ENCODE assay signal across 9 mouse cellular contexts in genomic region chr16:74132833-74133232, GRCm38 (mm10).
DNase-seq lines count a peak whose midpoint lies in the region.
"Had no signal": no experiment of that assay in that cellular context is flagged by ENCODE, and none has a peak within 500 bp of the region (broad histone marks: within the 10 kb centered on the region; RNA-seq: fewer than 3 reads in every experiment).

No protein-coding gene starts in this region.

- WGBS in large intestine, adult 2 months: 30% methylated on average over 6 of the region's 6 CpGs

- DNase-seq in gastrocnemius, postnatal 14 days: peak; percentile 27
- DNase-seq in gastrocnemius, adult 8-10 months (ENCODE audit: low spot score in 2 of 2): no peak
- peak; percentile 68 for DNase-seq in left cerebral cortex, postnatal 4 days
- DNase-seq in left cerebral cortex, postnatal 25 days (ENCODE audit: low spot score in 2 of 2): no peak
- peak; percentile 35 for DNase-seq in large intestine, adult 2 months (ENCODE audit: low read depth, low spot score)
- DNase-seq in lung, postnatal 4 days: peak; percentile 24 to 46
- DNase-seq in left cerebral cortex, postnatal 36 days (ENCODE audit: low spot score in 2 of 2): no peak
- DNase-seq: cerebellum, adult 9-11 months; gastrocnemius, postnatal 25 days had no signal

- intact Hi-C loops in gastrocnemius, postnatal 14 days (cut with DNase I; ENCODE audit: low total_unique reads): no loop called here
- intact Hi-C loops in left cerebral cortex, postnatal 4 days (cut with DNase I): no loop called here
- intact Hi-C loops in left cerebral cortex, postnatal 25 days (cut with DNase I): no loop called here
- intact Hi-C loops in left cerebral cortex, postnatal 36 days (cut with DNase I): no loop called here

Comparison
In these comparisons a context has a peak if more than half of its experiments do, and no peak if none do; other contexts are left out.
1. DNase-seq: peak in gastrocnemius, postnatal 14 days (single experiment), left cerebral cortex, postnatal 4 days (single experiment), large intestine, adult 2 months (single experiment) and lung, postnatal 4 days (2 of 2); none in gastrocnemius, adult 8-10 months (0 of 2), left cerebral cortex, postnatal 25 days (0 of 2) and left cerebral cortex, postnatal 36 days (0 of 2).